ENCODE assay signal across 20 mouse cellular contexts in the genomic region with DNA sequence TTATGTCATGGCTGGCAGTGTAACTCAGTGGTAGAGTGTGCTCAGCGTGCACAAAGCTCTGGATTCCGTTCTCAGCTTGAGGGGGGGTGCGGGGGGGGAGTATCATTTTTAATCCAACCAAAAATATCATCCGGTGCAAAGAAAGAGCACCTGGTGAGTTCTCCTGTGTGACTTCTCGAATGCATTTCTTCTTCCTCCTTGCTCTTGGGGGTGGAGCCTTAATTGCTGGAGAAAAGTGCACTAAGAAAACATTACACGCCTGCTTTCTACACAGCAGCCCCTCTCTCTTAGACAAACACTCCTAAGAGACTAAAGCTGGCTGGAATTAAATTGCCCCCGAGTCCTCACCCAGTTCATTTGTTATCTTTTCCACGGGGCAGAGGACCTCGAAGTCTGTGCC.
A peak's percentile ranks its signal among the peaks of the same experiment; 100 is the strongest.
DNase-seq lines count a peak whose midpoint lies in the region; ATAC-seq and TF ChIP-seq lines count a peak whose summit lies in the region.
"Had no signal": no experiment of that assay in that cellular context is flagged by ENCODE, and none has a peak within 500 bp of the region (broad histone marks: within the 10 kb centered on the region; RNA-seq: fewer than 3 reads in every experiment).

No protein-coding gene starts in this region.

- DNase-seq in heart, postnatal 25 days (ENCODE audit: low spot score) = no peak
- no peak for DNase-seq in lung, postnatal 14 days
- DNase-seq in stomach, postnatal 0 days (ENCODE audit: low spot score) = no peak
- DNase-seq in left cerebral cortex, adult 11 months (ENCODE audit: low spot score) = no peak
- DNase-seq: B cell, adult 2 months; cerebellum, adult 18-20 months; gastrocnemius, postnatal 36 days; kidney, postnatal 10 days; layer of hippocampus, postnatal 36 days; lung, postnatal 10 days; retina, postnatal 1 day had no signal

- no peak for ATAC-seq in heart, embryonic 13.5 days (ENCODE audit: extremely low read depth, insufficient number of reproducible peaks, low FRiP score, low TSS enrichment)
- ATAC-seq in lung, embryonic 16.5 days (ENCODE audit: low read depth) = peak; percentile 51; the same call in 1 of the 2 replicates
- peak; percentile 59 for ATAC-seq in intestine, embryonic 15.5 days
- 0 out of 2 replicates have a peak, but pooled peaks have one; percentile 17 for ATAC-seq in stomach, postnatal 0 days (ENCODE audit: low FRiP score, low TSS enrichment)
- ATAC-seq: forebrain, embryonic 14.5 days; inflammation-experienced regulatory T-cells, adult 6 months had no signal

- H3K4me3 ChIP-seq in heart, embryonic 13.5 days = no peak overlapping the region
- H3K4me3 ChIP-seq in lung, embryonic 16.5 days (ENCODE audit: low read length) = no peak overlapping the region
- H3K4me3 ChIP-seq in intestine, embryonic 15.5 days (replicated peaks) = no peak overlapping the region
- no peak overlapping the region for H3K4me3 ChIP-seq in stomach, postnatal 0 days (ENCODE audit: low read depth, low read length)
- H3K4me3 ChIP-seq: erythroblast, embryonic 14.5 days; layer of hippocampus, adult 2 months; midbrain, embryonic 10.5 days had no signal

- WGBS in heart, embryonic 13.5 days = 42% methylated on average over 9 of the region's 9 CpGs
- 32% methylated on average over 9 of the region's 9 CpGs for WGBS in lung, embryonic 16.5 days
- 30% methylated on average over 9 of the region's 9 CpGs for WGBS in intestine, embryonic 15.5 days
- 23% methylated on average over 9 of the region's 9 CpGs for WGBS in stomach, postnatal 0 days

- TF ChIP-seq EP300 in stomach, postnatal 0 days (optimal IDR thresholded peaks at IDR 0.05) = no peak

- intact Hi-C loops in heart, postnatal 25 days (cut with DNase I) = no loop called here

- peak overlapping the region; percentile 24; the same call in 1 of the 2 replicates for H3K27ac ChIP-seq in heart, embryonic 13.5 days (replicated peaks)
- peak overlapping the region; percentile 71 for H3K27ac ChIP-seq in lung, embryonic 16.5 days (ENCODE audit: low read length)
- H3K27ac ChIP-seq in intestine, embryonic 15.5 days = no peak overlapping the region
- peak overlapping the region; percentile 63 for H3K27ac ChIP-seq in stomach, postnatal 0 days (replicated peaks)
- H3K27ac ChIP-seq: layer of hippocampus, adult 2 months; liver, embryonic 14.5 days; midbrain, embryonic 10.5 days had no signal

- H3K4me1 ChIP-seq in heart, embryonic 13.5 days = peaks cover 79% of the 10 kb centered on the region
- peaks cover 21% of the 10 kb centered on the region for H3K4me1 ChIP-seq in lung, embryonic 16.5 days (replicated peaks; ENCODE audit: control insufficient read depth, insufficient read depth, low read length)
- H3K4me1 ChIP-seq in intestine, embryonic 15.5 days (replicated peaks) = peaks cover 9% of the 10 kb centered on the region; the same call in 1 of the 2 replicates
- H3K4me1 ChIP-seq in stomach, postnatal 0 days (replicated peaks; ENCODE audit: control insufficient read depth, insufficient read depth) = no peaks in the 10 kb centered on the region

- no peaks in the 10 kb centered on the region for H3K27me3 ChIP-seq in heart, embryonic 13.5 days (replicated peaks)
- H3K27me3 ChIP-seq in lung, embryonic 16.5 days (ENCODE audit: control insufficient read depth, insufficient read depth, low read depth, low read length) = no peaks in the 10 kb centered on the region
- no peaks in the 10 kb centered on the region for H3K27me3 ChIP-seq in intestine, embryonic 15.5 days (replicated peaks)
- no peaks in the 10 kb centered on the region for H3K27me3 ChIP-seq in stomach, postnatal 0 days (ENCODE audit: control insufficient read depth, insufficient read depth, low read length)

- TF ChIP-seq CTCF in stomach, postnatal 0 days (IDR thresholded peaks at IDR 0.05; ENCODE audit: low read depth) = no peak

- no peak overlapping the region for H3K4me2 ChIP-seq in heart, embryonic 13.5 days
- peak overlapping the region; percentile 35; the same call in 1 of the 2 replicates for H3K4me2 ChIP-seq in lung, embryonic 16.5 days (ENCODE audit: low read depth, low read length)
- no peak overlapping the region for H3K4me2 ChIP-seq in intestine, embryonic 15.5 days (replicated peaks)
- peak overlapping the region; percentile 25 for H3K4me2 ChIP-seq in stomach, postnatal 0 days (replicated peaks; ENCODE audit: low read depth)

- no peaks in the 10 kb centered on the region for H3K9me3 ChIP-seq in heart, embryonic 13.5 days
- no peaks in the 10 kb centered on the region for H3K9me3 ChIP-seq in lung, embryonic 16.5 days (ENCODE audit: control insufficient read depth, low read length)
- no peaks in the 10 kb centered on the region for H3K9me3 ChIP-seq in intestine, embryonic 15.5 days
- H3K9me3 ChIP-seq in stomach, postnatal 0 days (ENCODE audit: control insufficient read depth, low read length) = no peaks in the 10 kb centered on the region
- H3K9me3 ChIP-seq: midbrain, embryonic 10.5 days had no signal

- no peaks in the 10 kb centered on the region for H3K36me3 ChIP-seq in heart, embryonic 13.5 days
- no peaks in the 10 kb centered on the region for H3K36me3 ChIP-seq in lung, embryonic 16.5 days (ENCODE audit: control insufficient read depth, insufficient read depth, low read length)
- H3K36me3 ChIP-seq in intestine, embryonic 15.5 days = no peaks in the 10 kb centered on the region
- no peaks in the 10 kb centered on the region for H3K36me3 ChIP-seq in stomach, postnatal 0 days (ENCODE audit: control insufficient read depth, insufficient read depth, low read length)

- H3K9ac ChIP-seq in heart, embryonic 13.5 days = no peak overlapping the region
- no peak overlapping the region for H3K9ac ChIP-seq in lung, embryonic 16.5 days (ENCODE audit: low read length)
- H3K9ac ChIP-seq in intestine, embryonic 15.5 days = no peak overlapping the region
- H3K9ac ChIP-seq in stomach, postnatal 0 days (ENCODE audit: low read length) = 0 out of 2 replicates have a peak overlapping the region, but pooled peaks have one; percentile 13
- H3K9ac ChIP-seq: liver, embryonic 14.5 days had no signal

Comparison
In these comparisons a context has a peak if more than half of its experiments do, and no peak if none do; other contexts are left out.
1. H3K4me2 ChIP-seq: peak in lung, embryonic 16.5 days (single experiment) and stomach, postnatal 0 days (single experiment); none in heart, embryonic 13.5 days (single experiment) and intestine, embryonic 15.5 days (single experiment).